Mouse (Mus musculus) gastrocnemius, postnatal 14 days (tissue): Measurements from ENCODE around the gene Bdkrb2. TPM values are rescaled to one million over a fixed set of nuclear protein-coding genes. Genes with fewer than 3 reads are reported as not detected.

Source experiments
- DNase-seq: peaks from one replicate; pipeline ENCODE4 v3.0.0; 2021; ENCODE audit warnings: mixed read lengths
- intact Hi-C: fragments of 180-260 bp; cut with DNase I; formaldehyde crosslinking; loops from one replicate; pipeline ENCODE4 v1.15.1; 2025; ENCODE audit warnings: low total_unique reads
- total RNA-seq, 2 experiments: library from RNA; stranded (reverse); gene quantifications; 2 replicates each; pipeline ENCODE4 v1.2.3; 2021

Gene Bdkrb2
- total RNA-seq, 2 experiments from 2014 or later = 0.82 to 1.8 TPM

- intact Hi-C loops = no loop called here
- no peak for DNase-seq
Observed at GRCm38 (mm10) chr12:105625798-105626197, 62.8 kb downstream of the Bdkrb2 start.

GRCm38 (mm10) chr12:105634374-105635067 is 71.5 kb downstream of the Bdkrb2 start:
- intact Hi-C loops = loop anchor here (10.0 kb wide), 1 partner anchor 90 kb away; no protein-coding TSS in a partner anchor

GRCm38 (mm10) chr12:105636551-105636950 is 73.5 kb downstream of the Bdkrb2 start:
- intact Hi-C loops = loop anchor here (10.0 kb wide), 1 partner anchor 88 kb away; no protein-coding TSS in a partner anchor

More at GRCm38 (mm10) chr12:105634374-105635067, 71.5 kb downstream of the Bdkrb2 start:
- no peak for DNase-seq

GRCm38 (mm10) chr12:105637554-105637953 is 74.5 kb downstream of the Bdkrb2 start:
- intact Hi-C loops = loop anchor here (10.0 kb wide), 1 partner anchor 87 kb away; no protein-coding TSS in a partner anchor
- no peak for DNase-seq

More at GRCm38 (mm10) chr12:105636551-105636950, 73.5 kb downstream of the Bdkrb2 start:
- DNase-seq = no peak

GRCm38 (mm10) chr12:105642770-105643321 is 79.8 kb downstream of the Bdkrb2 start:
- intact Hi-C loops = no loop called here
- DNase-seq = no peak

Other genes with a start within 250 kb of the Bdkrb2 start
- gene Tunar, start 229.4 kb upstream of the Bdkrb2 start, total RNA-seq = not detected
- 1 to 10 TPM; 1.1 to 1.6 TPM for gene D430019H16Rik, start 109.4 kb upstream of the Bdkrb2 start, total RNA-seq
- gene Bdkrb1, start 39.9 kb downstream of the Bdkrb2 start, total RNA-seq = not detected
- gene Gskip, start 121.6 kb downstream of the Bdkrb2 start, total RNA-seq = 1 to 10 TPM; 4.5 to 5.6 TPM
- 10 to 100 TPM; 14.0 to 14.6 TPM for gene Atg2b, start 122.0 kb downstream of the Bdkrb2 start, total RNA-seq
- not detected for gene Ak7, start 142.8 kb downstream of the Bdkrb2 start, total RNA-seq
- gene Papola, start 221.5 kb downstream of the Bdkrb2 start, total RNA-seq = 10 to 100 TPM; 64.5 to 70.9 TPM